Mouse (Mus musculus) layer of hippocampus, postnatal 36 days (tissue): ENCODE measurements around the gene Ndufs8. TPM values are rescaled to one million over a fixed set of nuclear protein-coding genes. Genes with fewer than 3 reads are reported as not detected.

Experiments
- DNase-seq, 2 experiments: peaks; one replicate each; pipeline ENCODE4 v3.0.0; 2022
- total RNA-seq, 2 experiments: library from RNA; stranded (reverse); gene quantifications; 2 replicates each; pipeline ENCODE4 v1.2.3; 2021

The Ndufs8 gene
- total RNA-seq, 2 experiments from 2014 or later = 133 to 144 TPM

GRCm38 (mm10) chr19:3903648-3904362 is 8.8 kb downstream of the Ndufs8 start:
- no peak for DNase-seq

- DNase-seq = no peak
Measured at GRCm38 (mm10) chr19:3902966-3903365, 9.6 kb downstream of the Ndufs8 start.

GRCm38 (mm10) chr19:3899618-3900017 is 13.0 kb downstream of the Ndufs8 start:
- DNase-seq = no peak

GRCm38 (mm10) chr19:3898952-3899351 is 13.6 kb downstream of the Ndufs8 start:
- DNase-seq = no peak

- DNase-seq = no peak
Measured at GRCm38 (mm10) chr19:3897557-3897956, 15.0 kb downstream of the Ndufs8 start.

- DNase-seq = no peak
Measured at GRCm38 (mm10) chr19:3896208-3896607, 16.4 kb downstream of the Ndufs8 start.

DNA sequence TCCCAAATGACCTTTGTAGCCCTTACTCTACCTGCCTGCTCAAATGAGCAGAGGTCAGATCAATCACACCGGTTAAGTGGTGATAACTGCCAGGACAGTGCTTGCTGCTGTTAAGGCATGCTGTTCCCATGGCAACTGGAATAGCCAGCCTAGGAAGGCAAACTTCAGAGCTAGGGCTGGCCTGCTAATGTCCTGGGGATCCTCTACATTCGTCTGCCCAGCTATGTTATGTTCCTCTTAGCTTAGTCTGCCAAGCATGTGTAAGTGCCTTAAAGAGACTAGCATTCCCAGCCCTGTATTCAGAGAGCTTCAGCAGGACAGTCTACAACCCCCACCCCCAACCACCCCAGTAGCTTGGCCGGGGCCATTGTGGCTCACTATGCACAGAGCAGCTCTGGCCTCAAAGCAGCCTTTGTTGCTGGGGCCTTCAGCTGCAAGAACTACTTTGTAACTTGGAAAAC is 17.4 kb downstream of the Ndufs8 start:
- no peak for DNase-seq

- DNase-seq = no peak
Measured at GRCm38 (mm10) chr19:3894294-3894693, 18.3 kb downstream of the Ndufs8 start.

DNA sequence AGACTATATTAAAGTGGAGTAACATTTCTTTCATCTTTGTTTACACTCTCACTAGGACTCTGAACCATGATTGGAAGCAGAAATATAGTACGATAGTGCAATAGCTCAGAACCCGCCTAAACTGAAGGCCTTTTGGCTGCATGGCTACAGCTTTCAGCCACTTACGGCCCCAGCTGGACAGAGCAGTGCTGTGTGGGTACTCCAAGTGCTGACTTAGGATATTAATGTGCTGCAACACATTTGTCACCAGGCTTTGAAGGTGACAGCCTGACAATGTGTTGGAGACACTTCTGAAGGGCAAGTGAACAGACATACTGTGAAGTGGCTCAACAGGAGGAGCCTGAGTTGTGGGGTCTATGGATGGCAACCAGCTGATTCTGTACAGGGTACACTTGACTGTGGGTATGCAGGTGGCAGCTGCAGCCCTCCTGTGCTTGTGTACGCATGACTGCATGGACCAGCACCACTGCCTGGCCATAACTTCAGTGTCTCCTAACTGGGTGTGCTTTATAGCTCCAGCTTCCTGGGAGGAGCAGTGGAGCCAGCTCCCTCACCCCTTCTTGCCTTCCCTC is 18.9 kb downstream of the Ndufs8 start:
- DNase-seq = no peak

DNA sequence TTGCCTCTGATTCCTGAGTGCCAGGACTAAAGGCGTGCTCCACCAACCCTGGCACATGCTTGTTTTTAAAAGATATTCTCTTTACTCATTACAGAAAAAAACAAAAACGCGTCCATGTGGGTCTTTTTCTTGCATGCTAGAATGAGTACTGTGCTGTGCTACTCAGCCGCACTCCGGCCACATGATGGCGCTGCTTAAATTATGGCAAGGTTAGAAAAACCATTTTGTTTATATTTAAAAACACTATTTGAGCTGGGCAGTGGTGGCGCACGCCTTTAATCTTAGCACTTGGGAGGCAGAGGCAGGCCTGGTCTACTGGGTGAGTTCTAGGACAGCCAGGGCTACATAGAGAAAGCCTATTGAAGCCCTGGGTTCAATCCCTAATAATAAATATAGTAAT is 22.4 kb downstream of the Ndufs8 start:
- DNase-seq = no peak

DNA sequence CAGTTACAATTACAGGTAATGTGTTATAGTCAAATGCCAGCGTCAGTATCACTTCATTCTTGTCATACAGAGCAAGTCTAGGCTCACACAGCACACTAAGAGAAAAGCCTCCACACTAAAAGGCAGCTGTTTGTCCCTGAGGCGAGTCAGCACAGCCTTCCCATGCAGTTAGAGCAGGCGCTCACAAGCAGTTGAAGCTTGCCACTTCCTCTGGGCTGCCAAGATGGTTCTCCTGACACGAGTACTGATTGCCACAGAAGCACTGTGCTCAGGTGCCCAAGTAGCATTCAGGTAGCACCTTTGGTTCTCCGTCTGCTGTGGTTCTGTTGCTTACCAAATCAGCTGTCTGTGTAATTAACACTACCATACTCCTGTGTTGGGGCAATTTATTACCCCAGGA is 23.5 kb downstream of the Ndufs8 start:
- no peak for DNase-seq

DNA sequence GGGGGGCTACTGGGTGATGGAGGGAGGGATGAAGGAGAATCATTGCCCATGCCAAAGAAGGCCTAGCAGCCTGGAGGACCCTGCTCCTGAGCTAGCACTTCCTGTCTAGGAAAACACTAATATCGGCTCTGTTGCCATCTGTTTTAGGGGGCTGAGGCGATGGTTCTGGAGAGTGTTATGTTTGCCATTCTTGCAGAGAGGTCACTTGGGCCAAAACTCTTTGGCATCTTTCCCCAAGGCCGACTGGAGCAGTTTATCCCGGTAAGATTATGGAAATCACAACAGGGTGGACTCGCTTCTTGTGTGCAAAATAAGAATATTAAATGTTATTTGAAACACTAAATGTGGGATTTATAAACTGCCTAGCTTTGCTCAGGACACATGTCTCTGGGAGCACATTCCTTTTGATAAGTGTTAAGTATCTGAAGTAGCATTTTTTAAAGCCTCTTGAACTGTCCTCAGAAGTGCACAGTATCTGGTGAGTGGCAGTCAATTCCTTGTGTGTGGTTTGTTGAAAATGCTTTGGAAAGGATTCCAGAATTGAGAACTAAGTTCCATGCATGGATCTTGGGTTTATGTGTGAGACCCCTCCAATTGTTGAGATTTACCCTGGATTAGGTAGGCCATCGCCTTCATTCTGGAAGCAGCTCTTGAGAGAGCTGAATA is 28.1 kb downstream of the Ndufs8 start:
- no peak for DNase-seq

- no peak for DNase-seq
Measured at GRCm38 (mm10) chr19:3882214-3882613, 30.4 kb downstream of the Ndufs8 start.

DNA sequence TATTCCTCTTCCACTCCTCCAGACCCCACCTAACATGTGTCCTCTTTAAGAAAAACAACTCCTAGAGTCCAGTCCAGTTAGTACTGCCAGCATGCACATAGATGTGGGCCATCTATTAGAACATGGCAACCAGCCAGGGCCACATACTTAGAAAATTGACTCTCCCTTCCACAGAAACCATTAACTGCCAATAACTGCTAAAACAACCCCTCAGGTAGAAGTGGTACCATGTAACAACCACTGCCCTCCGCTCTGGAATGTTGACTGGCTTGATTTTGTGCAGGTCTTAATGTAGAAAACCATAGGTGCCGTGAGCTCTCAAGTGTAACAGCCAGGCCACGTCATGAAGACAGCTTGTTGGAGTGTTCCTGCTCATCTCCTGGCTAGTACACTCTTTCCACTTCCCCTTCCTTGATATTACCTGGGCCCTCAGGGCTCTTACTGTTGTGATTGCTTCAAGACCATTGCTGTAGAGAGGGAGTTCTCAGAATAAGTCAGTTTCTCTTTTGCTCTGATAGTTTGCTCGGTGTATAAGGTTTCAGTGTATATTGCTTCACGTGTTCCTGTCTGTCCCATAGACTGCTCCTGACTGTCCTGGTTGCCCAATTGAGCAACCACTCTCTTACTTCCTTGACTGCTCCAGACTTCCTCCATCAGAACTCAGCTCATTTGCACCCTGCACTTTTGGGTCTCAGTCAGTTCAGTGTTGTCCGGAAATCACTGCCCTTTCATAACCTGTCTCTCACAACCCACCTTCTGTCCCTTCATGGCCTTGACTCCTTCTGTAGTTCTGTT is 32.3 kb downstream of the Ndufs8 start:
- no peak for DNase-seq

- DNase-seq = no peak
Measured at GRCm38 (mm10) chr19:3875045-3875444, 37.5 kb downstream of the Ndufs8 start.

DNA sequence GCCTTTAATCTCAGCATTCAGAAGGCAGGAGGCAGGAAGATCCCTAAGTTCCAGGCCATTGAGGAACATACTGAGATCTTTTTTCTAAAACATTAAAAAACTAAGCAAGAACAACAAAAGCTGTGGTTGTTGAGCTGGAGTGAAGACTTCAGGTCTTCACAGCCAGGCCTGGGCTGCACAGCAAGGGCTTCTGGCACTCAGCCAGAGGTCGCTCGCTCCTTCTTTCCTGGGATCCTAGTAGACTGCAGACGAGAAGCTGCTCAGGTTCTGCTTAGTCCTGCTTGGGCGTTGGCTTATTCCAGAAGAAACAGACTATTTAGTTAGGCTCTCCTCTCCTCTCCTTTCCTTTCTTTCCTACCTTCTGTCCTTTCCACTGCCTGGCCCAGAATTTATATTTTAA is 40.2 kb downstream of the Ndufs8 start:
- DNase-seq = no peak

- no peak for DNase-seq
Measured at GRCm38 (mm10) chr19:3871468-3871867, 41.1 kb downstream of the Ndufs8 start.

DNA sequence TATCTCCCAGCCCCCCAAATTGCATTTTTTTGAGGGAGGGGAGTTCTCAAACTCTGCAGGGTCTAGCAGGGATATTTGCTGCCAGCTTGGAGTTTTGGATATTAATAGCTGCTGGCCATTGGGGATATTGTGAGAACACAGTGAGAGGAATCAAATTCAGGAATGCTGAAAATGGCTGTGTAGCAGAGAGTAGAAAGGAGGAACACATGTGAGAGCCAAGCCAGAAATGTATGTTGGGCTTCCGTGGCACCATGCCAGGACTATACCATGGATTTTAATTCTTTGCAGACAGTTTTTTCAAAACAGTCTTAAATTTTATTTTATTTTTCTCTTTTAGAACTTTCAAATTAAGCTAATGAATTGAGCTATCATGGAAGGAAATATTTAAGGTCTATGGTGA is 44.3 kb downstream of the Ndufs8 start:
- no peak for DNase-seq

- no peak for DNase-seq
Measured at GRCm38 (mm10) chr19:3864960-3865359, 47.6 kb downstream of the Ndufs8 start.

GRCm38 (mm10) chr19:3862713-3863112 is 49.9 kb downstream of the Ndufs8 start:
- no peak for DNase-seq
